ENCODE assay signal across 8 mouse cellular contexts in the genomic region with DNA sequence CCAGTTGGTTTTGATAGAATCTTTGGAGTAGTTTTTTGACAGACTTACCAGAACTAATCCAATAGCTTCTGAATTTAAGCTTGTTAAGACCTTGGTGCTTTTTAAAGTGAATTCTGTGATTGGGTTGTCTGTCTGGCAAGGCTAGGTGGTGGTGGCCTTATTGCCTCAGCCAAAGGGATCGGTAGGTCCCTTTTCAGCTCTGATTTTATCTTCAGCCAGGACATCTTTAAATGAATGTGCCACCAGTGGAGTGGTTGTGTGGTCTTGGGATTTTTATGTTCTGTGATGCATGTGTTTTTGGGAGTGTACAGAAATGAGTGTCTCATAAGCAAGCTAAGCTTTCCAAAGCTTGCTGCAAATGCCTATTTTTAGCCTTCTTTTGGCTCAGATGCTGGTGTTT. TPM values are rescaled to one million over a fixed set of nuclear protein-coding genes. Genes with fewer than 3 reads are reported as not detected.
DNase-seq lines count a peak whose midpoint lies in the region; ATAC-seq and TF ChIP-seq lines count a peak whose summit lies in the region.

No protein-coding gene starts in this region.

- no peak for TF ChIP-seq EP300 in liver, embryonic 14.5 days (IDR thresholded peaks at IDR 0.05; ENCODE audit: low read depth)

- DNase-seq in 3T3-L1 (ENCODE audit: low read depth, low spot score) = peak; percentile 18
- DNase-seq in forebrain, embryonic 14.5 days (ENCODE audit: low spot score) = no peak
- DNase-seq in liver, embryonic 14.5 days (ENCODE audit: low read depth in 3 of 3, low spot score in 3 of 3) = no peak
- DNase-seq in right cerebral cortex, adult 18-20 months = no peak
- no peak for DNase-seq in lung, postnatal 4 days

- H3K27me3 ChIP-seq in erythroblast, embryonic 14.5 days (ENCODE audit: control insufficient read depth) = no peaks in the 10 kb centered on the region
- no peaks in the 10 kb centered on the region for H3K27me3 ChIP-seq in forebrain, embryonic 14.5 days (replicated peaks; ENCODE audit: control insufficient read depth, insufficient read depth, low read length)
- H3K27me3 ChIP-seq in liver, embryonic 14.5 days (ENCODE audit: control insufficient read depth, insufficient read depth, low read length) = no peaks in the 10 kb centered on the region

- peaks cover 32% of the 10 kb centered on the region for H3K36me3 ChIP-seq in erythroblast, embryonic 14.5 days (ENCODE audit: control insufficient read depth)
- no peaks in the 10 kb centered on the region for H3K36me3 ChIP-seq in forebrain, embryonic 14.5 days (ENCODE audit: control insufficient read depth, insufficient read depth, low read length)
- no peaks in the 10 kb centered on the region for H3K36me3 ChIP-seq in liver, embryonic 14.5 days (replicated peaks; ENCODE audit: control insufficient read depth, insufficient read depth, low read depth)

- H3K4me1 ChIP-seq in erythroblast, embryonic 14.5 days (ENCODE audit: control insufficient read depth) = peaks cover 75% of the 10 kb centered on the region
- H3K4me1 ChIP-seq in forebrain, embryonic 14.5 days (ENCODE audit: control insufficient read depth, insufficient read depth, low read length) = peaks cover 19% of the 10 kb centered on the region
- H3K4me1 ChIP-seq in liver, embryonic 14.5 days (replicated peaks; ENCODE audit: control insufficient read depth in 2 of 2, insufficient read depth in 2 of 2, low read length in 1 of 2) = peaks cover 54 to 55% of the 10 kb centered on the region in 2 experiments

- peak overlapping the region; percentile 89 for H3K4me2 ChIP-seq in forebrain, embryonic 14.5 days (ENCODE audit: low read length)
- peak overlapping the region; percentile 92 for H3K4me2 ChIP-seq in liver, embryonic 14.5 days (ENCODE audit: low read depth)

- 64% methylated on average over 1 of the region's 1 CpGs for WGBS in forebrain, embryonic 14.5 days
- WGBS in liver, embryonic 14.5 days (ENCODE audit: insufficient replicate concordance) = 4% methylated on average over 1 of the region's 1 CpGs

- H3K27ac ChIP-seq in forebrain, embryonic 14.5 days (ENCODE audit: low read depth, low read length) = no peak overlapping the region
- H3K27ac ChIP-seq in liver, embryonic 14.5 days = peak overlapping the region; percentile 88

- H3K4me3 ChIP-seq in erythroblast, embryonic 14.5 days (replicated peaks) = peak overlapping the region; percentile 100
- peak overlapping the region; percentile 96; the same call in 1 of the 2 replicates for H3K4me3 ChIP-seq in forebrain, embryonic 14.5 days (ENCODE audit: low read depth, low read length)
- peak overlapping the region; percentile 78 to 92 for H3K4me3 ChIP-seq in liver, embryonic 14.5 days (ENCODE audit: insufficient read depth in 1 of 2, low read depth in 2 of 2, low read length in 2 of 2)

- no peak for TF ChIP-seq CTCF in liver, embryonic 14.5 days (IDR thresholded peaks at IDR 0.05; ENCODE audit: low read depth)

- no peaks in the 10 kb centered on the region for H3K9me3 ChIP-seq in erythroblast, embryonic 14.5 days (ENCODE audit: control insufficient read depth, low read length)
- H3K9me3 ChIP-seq in forebrain, embryonic 14.5 days (replicated peaks; ENCODE audit: control insufficient read depth, low read length) = no peaks in the 10 kb centered on the region
- no peaks in the 10 kb centered on the region for H3K9me3 ChIP-seq in liver, embryonic 14.5 days (ENCODE audit: control insufficient read depth, low read length)

- ATAC-seq in erythroblast, adult 5-6 weeks (replicated peaks; ENCODE audit: low FRiP score, poor library complexity, severe bottlenecking) = no peak
- no peak for ATAC-seq in forebrain, embryonic 14.5 days
- ATAC-seq in liver, embryonic 14.5 days (ENCODE audit: insufficient read depth) = no peak
- ATAC-seq in activated CD4-positive, CD25-positive, alpha-beta regulatory T cell, adult 4 months = no peak

- H3K9ac ChIP-seq in forebrain, embryonic 14.5 days (ENCODE audit: low read length) = 0 out of 2 replicates have a peak overlapping the region, but pooled peaks have one; percentile 29
- peak overlapping the region; percentile 93 for H3K9ac ChIP-seq in liver, embryonic 14.5 days (replicated peaks)

RNA-seq across cellular contexts. Expression of gene Larp1, which starts 2.1 kb away (rescaled TPM):
- 31.7 and 32.8 TPM in 2 replicates for polyA plus RNA-seq in erythroblast, embryonic 14.5 days (2012)
- 24.0 and 31.6 TPM in 2 replicates for total RNA-seq in erythroblast, adult 5-6 weeks (2015; ENCODE audit: low replicate concordance)
- 13.2 and 13.4 TPM in 2 replicates for total RNA-seq in erythroblast, adult 5-6 weeks (2017; ENCODE audit: low replicate concordance)
- 11.8 and 14.7 TPM in 2 replicates for polyA plus RNA-seq in forebrain, embryonic 14.5 days (2014; fragmentation: Nextera tagmentation; extraction: Ambion mirVana)
- polyA plus RNA-seq in liver, embryonic 14.5 days (2012; rRNA removed) = 21.1 and 25.5 TPM in 2 replicates
- polyA plus RNA-seq in liver, embryonic 14.5 days (2014; fragmentation: Nextera tagmentation; extraction: Ambion mirVana) = 15.8 and 19.0 TPM in 2 replicates
- 10 to 100 TPM; 20.0 to 26.8 TPM for polyA plus RNA-seq in activated CD4-positive, CD25-positive, alpha-beta regulatory T cell, adult 4 months (2017; shearing (Covaris generic))
